Mouse (Mus musculus): Measurements from ENCODE around the gene Kcnt2. TPM values are rescaled to one million over a fixed set of nuclear protein-coding genes. Genes with fewer than 3 reads are reported as not detected.

The Kcnt2 gene
- 1 to 10 TPM; 3.6 to 4.1 TPM for total RNA-seq (2021)
- 0.78 and 1.6 TPM in 2 replicates for polyA plus RNA-seq (2012; rRNA removed)
- long read RNA-seq = 0 reads

GRCm38 (mm10) chr1:140245876-140246597 lies at the start of gene Kcnt2:
Gene Kcnt2 (plus strand): TSS chr1:140246158.
- DNase-seq = peak; percentile 83
- H3K27ac ChIP-seq = peak within 1 kb of the TSS; percentile 63
- no peaks in the 10 kb centered on the region for H3K4me1 ChIP-seq (ENCODE audit: control insufficient read depth, insufficient read depth, low read length)
- peak within 1 kb of the TSS; percentile 30 for H3K9ac ChIP-seq (ENCODE audit: low read depth, low read length)
- no peaks in the 10 kb centered on the region for H3K27me3 ChIP-seq (ENCODE audit: control insufficient read depth, insufficient read depth, low read length)
- intact Hi-C loops (cut with DNase I) = loop anchor here (5.0 kb wide), 2 partner anchors 46 to 64 kb away; partner anchors contain the start of gene Cfh
- 1% methylated on average over 21 of the region's 21 CpGs for WGBS
- H3K36me3 ChIP-seq (ENCODE audit: control insufficient read depth, insufficient read depth, low read length) = no peaks in the 10 kb centered on the region
- H3K4me3 ChIP-seq = peak within 1 kb of the TSS; percentile 43
- TF ChIP-seq CTCF (IDR thresholded peaks at IDR 0.05) (no peak), POLR2A (IDR thresholded peaks at IDR 0.05; ENCODE audit: insufficient read depth, low read depth, low read length) (0 out of 2 replicates have a peak, but pooled peaks have one; percentile 18), EP300 (IDR thresholded peaks at IDR 0.05; ENCODE audit: insufficient read depth, low read depth, low read length) (0 out of 2 replicates have a peak, but pooled peaks have one; percentile 0)
- no peaks in the 10 kb centered on the region for H3K79me2 ChIP-seq (replicated peaks; ENCODE audit: control insufficient read depth, insufficient read depth, low read length)

GRCm38 (mm10) chr1:140205329-140205728 lies 40.6 kb upstream of the Kcnt2 start:
- Histone ChIP-seq H3K36me3 (ENCODE audit: control insufficient read depth, insufficient read depth, low read length) (no peaks in the 10 kb centered on the region), H3K27me3 (ENCODE audit: control insufficient read depth, insufficient read depth, low read length) (peaks cover 1% of the 10 kb centered on the region; the same call in 1 of the 2 replicates), H3K4me3 (no peak overlapping the region), H3K4me1 (ENCODE audit: control insufficient read depth, insufficient read depth, low read length) (no peaks in the 10 kb centered on the region), H3K79me2 (replicated peaks; ENCODE audit: control insufficient read depth, insufficient read depth, low read length) (no peaks in the 10 kb centered on the region), H3K27ac (no peak overlapping the region), H3K9ac (ENCODE audit: low read depth, low read length) (no peak overlapping the region)
- intact Hi-C loops (cut with DNase I) = no loop called here
- WGBS = 70% methylated on average over 2 of the region's 2 CpGs
- no peak for DNase-seq
- TF ChIP-seq CTCF (IDR thresholded peaks at IDR 0.05) (no peak), POLR2A (IDR thresholded peaks at IDR 0.05; ENCODE audit: insufficient read depth, low read depth, low read length) (no peak), EP300 (IDR thresholded peaks at IDR 0.05; ENCODE audit: insufficient read depth, low read depth, low read length) (no peak)

- Histone ChIP-seq H3K79me2 (replicated peaks; ENCODE audit: control insufficient read depth, insufficient read depth, low read length) (no peaks in the 10 kb centered on the region), H3K9ac (ENCODE audit: low read depth, low read length) (no peak overlapping the region), H3K36me3 (ENCODE audit: control insufficient read depth, insufficient read depth, low read length) (no peaks in the 10 kb centered on the region), H3K27me3 (ENCODE audit: control insufficient read depth, insufficient read depth, low read length) (no peaks in the 10 kb centered on the region), H3K4me1 (ENCODE audit: control insufficient read depth, insufficient read depth, low read length) (no peaks in the 10 kb centered on the region; the same call in 1 of the 2 replicates), H3K27ac (no peak overlapping the region), H3K4me3 (no peak overlapping the region)
- TF ChIP-seq POLR2A (IDR thresholded peaks at IDR 0.05; ENCODE audit: insufficient read depth, low read depth, low read length) (no peak), CTCF (IDR thresholded peaks at IDR 0.05) (no peak), EP300 (IDR thresholded peaks at IDR 0.05; ENCODE audit: insufficient read depth, low read depth, low read length) (no peak)
- intact Hi-C loops (cut with DNase I) = no loop called here
- WGBS = 64% methylated on average over 3 of the region's 3 CpGs
- no peak for DNase-seq
These were observed 20.7 kb upstream of the Kcnt2 start for GRCm38 (mm10) chr1:140225221-140225620.

GRCm38 (mm10) chr1:140226673-140227072 lies 19.3 kb upstream of the Kcnt2 start:
- no peak for TF ChIP-seq POLR2A (IDR thresholded peaks at IDR 0.05; ENCODE audit: insufficient read depth, low read depth, low read length)
- no peak for TF ChIP-seq EP300 (IDR thresholded peaks at IDR 0.05; ENCODE audit: insufficient read depth, low read depth, low read length)
- TF ChIP-seq CTCF (IDR thresholded peaks at IDR 0.05) = no peak
- H3K9ac ChIP-seq (ENCODE audit: low read depth, low read length) = no peak overlapping the region
- intact Hi-C loops (cut with DNase I) = no loop called here
- H3K27me3 ChIP-seq (ENCODE audit: control insufficient read depth, insufficient read depth, low read length) = no peaks in the 10 kb centered on the region
- H3K36me3 ChIP-seq (ENCODE audit: control insufficient read depth, insufficient read depth, low read length) = no peaks in the 10 kb centered on the region
- DNase-seq = no peak
- no peaks in the 10 kb centered on the region; the same call in 1 of the 2 replicates for H3K4me1 ChIP-seq (ENCODE audit: control insufficient read depth, insufficient read depth, low read length)
- WGBS = 53% methylated on average over 8 of the region's 8 CpGs
- H3K79me2 ChIP-seq (replicated peaks; ENCODE audit: control insufficient read depth, insufficient read depth, low read length) = no peaks in the 10 kb centered on the region
- no peak overlapping the region for H3K4me3 ChIP-seq
- H3K27ac ChIP-seq = no peak overlapping the region

- 2% methylated on average over 17 of the region's 17 CpGs for WGBS
- Histone ChIP-seq H3K9ac (ENCODE audit: low read depth, low read length) (peak overlapping the region; percentile 30; the same call in 1 of the 2 replicates), H3K4me3 (peak overlapping the region; percentile 43), H3K27ac (peak overlapping the region; percentile 63), H3K27me3 (ENCODE audit: control insufficient read depth, insufficient read depth, low read length) (no peaks in the 10 kb centered on the region), H3K79me2 (replicated peaks; ENCODE audit: control insufficient read depth, insufficient read depth, low read length) (no peaks in the 10 kb centered on the region), H3K36me3 (ENCODE audit: control insufficient read depth, insufficient read depth, low read length) (no peaks in the 10 kb centered on the region), H3K4me1 (ENCODE audit: control insufficient read depth, insufficient read depth, low read length) (no peaks in the 10 kb centered on the region)
- TF ChIP-seq POLR2A (IDR thresholded peaks at IDR 0.05; ENCODE audit: insufficient read depth, low read depth, low read length) = peak; percentile 67
- TF ChIP-seq CTCF (IDR thresholded peaks at IDR 0.05) = no peak
- TF ChIP-seq EP300 (IDR thresholded peaks at IDR 0.05; ENCODE audit: insufficient read depth, low read depth, low read length) = 0 out of 2 replicates have a peak, but pooled peaks have one; percentile 19
- intact Hi-C loops (cut with DNase I) = loop anchor here (5.0 kb wide), 2 partner anchors 47 to 63 kb away; partner anchors contain the start of gene Cfh
- DNase-seq = peak; percentile 72 to 79
These were observed 493 bp upstream of the Kcnt2 start for GRCm38 (mm10) chr1:140245465-140245864.

- H3K27ac ChIP-seq = peak overlapping the region; percentile 28; the same call in 1 of the 2 replicates
- H3K27me3 ChIP-seq (ENCODE audit: control insufficient read depth, insufficient read depth, low read length) = no peaks in the 10 kb centered on the region
- 56% methylated on average over 3 of the region's 3 CpGs for WGBS
- no peak overlapping the region for H3K4me3 ChIP-seq
- H3K9ac ChIP-seq (ENCODE audit: low read depth, low read length) = no peak overlapping the region
- H3K4me1 ChIP-seq (ENCODE audit: control insufficient read depth, insufficient read depth, low read length) = peaks cover 1% of the 10 kb centered on the region
- H3K79me2 ChIP-seq (replicated peaks; ENCODE audit: control insufficient read depth, insufficient read depth, low read length) = no peaks in the 10 kb centered on the region
- intact Hi-C loops (cut with DNase I) = no loop called here
- no peaks in the 10 kb centered on the region; the same call in 1 of the 2 replicates for H3K36me3 ChIP-seq (ENCODE audit: control insufficient read depth, insufficient read depth, low read length)
- no peak for TF ChIP-seq POLR2A (IDR thresholded peaks at IDR 0.05; ENCODE audit: insufficient read depth, low read depth, low read length)
- TF ChIP-seq CTCF (IDR thresholded peaks at IDR 0.05) = no peak
- peak; percentile 26 to 52 for DNase-seq
These were observed 18.7 kb downstream of the Kcnt2 start for GRCm38 (mm10) chr1:140264696-140265095.
